ENCODE assay signal across 8 mouse cellular contexts in the genomic region with DNA sequence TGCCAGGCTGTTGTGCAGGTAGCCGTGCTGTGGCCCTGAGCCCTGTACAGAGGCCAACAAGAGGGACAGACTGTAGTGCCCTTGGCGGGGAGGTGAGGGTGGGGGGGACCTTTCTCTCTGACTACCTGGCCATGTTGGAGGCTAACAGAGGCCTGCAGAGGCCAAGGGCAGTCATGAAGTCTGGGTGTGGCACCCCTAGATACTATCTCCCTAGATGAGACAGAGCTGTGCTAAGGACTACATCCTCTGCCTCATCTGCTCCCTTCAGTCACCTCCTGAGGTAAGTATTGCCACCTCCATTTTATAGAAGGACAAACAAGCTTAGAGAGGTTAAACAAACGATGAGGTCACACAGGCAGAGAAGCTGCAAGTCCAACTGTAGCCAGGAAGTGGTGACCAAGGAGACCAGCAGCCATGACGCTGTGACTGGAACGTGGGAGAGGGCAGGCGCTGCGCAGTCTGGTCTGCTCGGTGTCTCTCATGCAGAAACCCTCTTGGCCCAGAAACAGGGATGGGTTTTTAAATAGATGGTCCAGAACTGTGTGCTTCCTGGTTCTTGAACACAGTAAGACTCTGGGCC. TPM values are rescaled to one million over a fixed set of nuclear protein-coding genes. Genes with fewer than 3 reads are reported as not detected.
DNase-seq lines count a peak whose midpoint lies in the region; ATAC-seq and TF ChIP-seq lines count a peak whose summit lies in the region.

No protein-coding gene starts in this region.

- no peak overlapping the region for H3ac ChIP-seq in myocyte (ENCODE audit: control insufficient read depth, insufficient read length)

- H3K79me2 ChIP-seq in myocyte (ENCODE audit: control insufficient read depth, insufficient read depth): no peaks in the 10 kb centered on the region

- peaks cover 21% of the 10 kb centered on the region; the same call in 1 of the 2 replicates for H3K4me1 ChIP-seq in heart, embryonic 11.5 days (ENCODE audit: control insufficient read depth, insufficient read depth, low read length)
- H3K4me1 ChIP-seq in intestine, postnatal 0 days (replicated peaks; ENCODE audit: control insufficient read depth, insufficient read depth, low read length): peaks cover 18% of the 10 kb centered on the region

- no peak overlapping the region for H3K4me3 ChIP-seq in layer of hippocampus, adult 2 months
- H3K4me3 ChIP-seq in heart, embryonic 11.5 days (ENCODE audit: low read depth, low read length): no peak overlapping the region
- H3K4me3 ChIP-seq in intestine, postnatal 0 days (ENCODE audit: low read depth, low read length): no peak overlapping the region
- H3K4me3 ChIP-seq in myocyte: no peak overlapping the region

- peaks cover 18% of the 10 kb centered on the region for H3K36me3 ChIP-seq in heart, embryonic 11.5 days (ENCODE audit: control insufficient read depth, insufficient read depth, low read length)
- H3K36me3 ChIP-seq in intestine, postnatal 0 days (ENCODE audit: control insufficient read depth, insufficient read depth): peaks cover 72% of the 10 kb centered on the region
- peaks cover 25% of the 10 kb centered on the region for H3K36me3 ChIP-seq in myocyte (ENCODE audit: control insufficient read depth, insufficient read depth)

- 71% methylated on average over 8 of the region's 8 CpGs for WGBS in heart, embryonic 11.5 days (ENCODE audit: insufficient replicate concordance)
- 47% methylated on average over 8 of the region's 8 CpGs for WGBS in intestine, postnatal 0 days

- no peak for TF ChIP-seq CTCF in layer of hippocampus, adult 2 months (conservative IDR thresholded peaks at IDR 0.05)
- TF ChIP-seq CTCF in intestine, postnatal 0 days (IDR thresholded peaks at IDR 0.05; ENCODE audit: low read depth): no peak

- peak overlapping the region; percentile 1; the same call in 1 of the 2 replicates for H3K9ac ChIP-seq in heart, embryonic 11.5 days (ENCODE audit: low read depth, low read length)
- H3K9ac ChIP-seq in intestine, postnatal 0 days (ENCODE audit: low read depth, low read length): peak overlapping the region; percentile 31; the same call in 1 of the 2 replicates

- no peak for TF ChIP-seq POLR2A in myocyte (IDR thresholded peaks at IDR 0.05; ENCODE audit: insufficient read length, low read depth)

- no peak overlapping the region for H3K4me2 ChIP-seq in heart, embryonic 11.5 days
- peak overlapping the region; percentile 44 for H3K4me2 ChIP-seq in intestine, postnatal 0 days (replicated peaks; ENCODE audit: low read depth)
- peak overlapping the region; percentile 46 for H3K4me2 ChIP-seq in myocyte (ENCODE audit: low read depth)

- H3K27me3 ChIP-seq in heart, embryonic 11.5 days (ENCODE audit: control insufficient read depth, insufficient read depth, low read length): no peaks in the 10 kb centered on the region
- no peaks in the 10 kb centered on the region for H3K27me3 ChIP-seq in intestine, postnatal 0 days (replicated peaks; ENCODE audit: control insufficient read depth, insufficient read depth, low read length)
- H3K27me3 ChIP-seq in myocyte (ENCODE audit: control insufficient read depth, insufficient read depth, insufficient read length): no peaks in the 10 kb centered on the region

- H3K27ac ChIP-seq in layer of hippocampus, adult 2 months: peak overlapping the region; percentile 77
- peak overlapping the region; percentile 64; the same call in 1 of the 2 replicates for H3K27ac ChIP-seq in heart, embryonic 11.5 days (ENCODE audit: low read depth, low read length)
- H3K27ac ChIP-seq in intestine, postnatal 0 days (ENCODE audit: low read depth, low read length): peak overlapping the region; percentile 88

- H3K9me3 ChIP-seq in heart, embryonic 11.5 days (replicated peaks; ENCODE audit: control insufficient read depth, low read length): no peaks in the 10 kb centered on the region
- H3K9me3 ChIP-seq in intestine, postnatal 0 days (ENCODE audit: control insufficient read depth): no peaks in the 10 kb centered on the region

- DNase-seq in layer of hippocampus, adult 2 months (ENCODE audit: low spot score in 2 of 2): no peak
- no peak for DNase-seq in layer of hippocampus, adult 18-20 months (ENCODE audit: low spot score in 2 of 2)
- DNase-seq in right cerebral cortex, postnatal 4 days: no peak
- DNase-seq in gastrocnemius, postnatal 25 days: no peak

- no peak for ATAC-seq in heart, embryonic 11.5 days (replicated peaks; ENCODE audit: insufficient number of reproducible peaks, low FRiP score, low TSS enrichment)
- peak; percentile 52 for ATAC-seq in intestine, postnatal 0 days
- no peak for ATAC-seq in inflammation-experienced regulatory T-cells, adult 6 months

TF ChIP-seq in myocyte, 11 proteins besides CTCF, POLR2A, EP300 and RAD21:
- TF ChIP-seq SRF (IDR thresholded peaks at IDR 0.05; ENCODE audit: control insufficient read depth, insufficient read length, low read depth) (no peak), REST (IDR thresholded peaks at IDR 0.05; ENCODE audit: insufficient read depth, insufficient read length) (no peak), CEBPB (IDR thresholded peaks at IDR 0.05; ENCODE audit: insufficient read depth, poor library complexity, severe bottlenecking) (no peak), TCF3 (IDR thresholded peaks at IDR 0.05; ENCODE audit: insufficient read length, low read depth) (no peak), TCF12 (IDR thresholded peaks at IDR 0.05; ENCODE audit: insufficient read depth, poor library complexity, severe bottlenecking) (no peak), MYOG (IDR thresholded peaks at IDR 0.05; ENCODE audit: control insufficient read depth in 1 of 3, insufficient read depth in 1 of 3, insufficient read length in 2 of 3, low read depth in 2 of 3) (no peak), USF1 (IDR thresholded peaks at IDR 0.05; ENCODE audit: low read depth) (no peak), POLR2AphosphoS2 (IDR thresholded peaks at IDR 0.05; ENCODE audit: insufficient read length, low read depth) (no peak), MYOD1 (IDR thresholded peaks at IDR 0.05; ENCODE audit: control insufficient read depth in 1 of 3, insufficient read length in 2 of 3, low read depth in 2 of 3) (no peak), E2F4 (IDR thresholded peaks at IDR 0.05; ENCODE audit: insufficient read depth) (no peak)

RNA-seq across cellular contexts. Expression of a gene that starts 22.5 kb away (rescaled TPM):
- 1 to 10 TPM in 1 of 2 experiments, under 1 TPM in 1; 0.87 to 1.8 TPM for total RNA-seq in layer of hippocampus, adult 2 months (2021)
- total RNA-seq in layer of hippocampus, adult 18-20 months (2021): 1 to 10 TPM; 2.1 TPM
- polyA plus RNA-seq in heart, embryonic 11.5 days (2014; fragmentation: Nextera tagmentation; extraction: Ambion mirVana): 3.0 and 3.3 TPM in 2 replicates
- 6.6 and 8.8 TPM in 2 replicates for polyA plus RNA-seq in intestine, postnatal 0 days (2015; fragmentation: Nextera tagmentation; extraction: Ambion mirVana)
- polyA plus RNA-seq in myocyte (2012; fragmentation: generic; extraction: Trizol): 15.6 TPM
- polyA plus RNA-seq in inflammation-experienced regulatory T-cells, adult 6 months (2017; shearing (Covaris generic)): 1 to 10 TPM in 2 of 3 experiments, under 1 TPM in 1; 0.84 to 5.5 (median 1.5) TPM
- 1 to 10 TPM; 2.7 to 3.8 TPM for total RNA-seq in gastrocnemius, postnatal 25 days (2021)

RNA-seq across cellular contexts. Expression of a gene that starts 34.4 kb away (rescaled TPM):
- total RNA-seq in layer of hippocampus, adult 2 months (2021): 10 to 100 TPM; 53.6 to 56.0 TPM
- total RNA-seq in layer of hippocampus, adult 18-20 months (2021): 10 to 100 TPM; 55.0 to 57.9 TPM
- 55.0 and 56.5 TPM in 2 replicates for polyA plus RNA-seq in heart, embryonic 11.5 days (2014; fragmentation: Nextera tagmentation; extraction: Ambion mirVana)
- 32.7 and 34.1 TPM in 2 replicates for polyA plus RNA-seq in intestine, postnatal 0 days (2015; fragmentation: Nextera tagmentation; extraction: Ambion mirVana)
- 110 TPM for polyA plus RNA-seq in myocyte (2012; fragmentation: generic; extraction: Trizol)
- polyA plus RNA-seq in inflammation-experienced regulatory T-cells, adult 6 months (2017; shearing (Covaris generic)): 10 to 100 TPM in 1 of 3 experiments, 1 to 10 TPM in 2; 8.2 to 12.8 (median 9.2) TPM
- 10 to 100 TPM; 28.4 to 30.4 TPM for total RNA-seq in gastrocnemius, postnatal 25 days (2021)

RNA-seq across cellular contexts. Expression of a gene that starts 40.8 kb away (rescaled TPM):
- total RNA-seq in layer of hippocampus, adult 2 months (2021): 10 to 100 TPM; 23.8 to 23.9 TPM
- total RNA-seq in layer of hippocampus, adult 18-20 months (2021): 10 to 100 TPM; 23.0 to 23.1 TPM
- 11.6 and 12.9 TPM in 2 replicates for polyA plus RNA-seq in heart, embryonic 11.5 days (2014; fragmentation: Nextera tagmentation; extraction: Ambion mirVana)
- polyA plus RNA-seq in intestine, postnatal 0 days (2015; fragmentation: Nextera tagmentation; extraction: Ambion mirVana): 17.4 and 22.1 TPM in 2 replicates
- polyA plus RNA-seq in myocyte (2012; fragmentation: generic; extraction: Trizol): 36.3 TPM
- polyA plus RNA-seq in inflammation-experienced regulatory T-cells, adult 6 months (2017; shearing (Covaris generic)): 10 to 100 TPM; 12.5 to 18.4 (median 15.1) TPM
- 10 to 100 TPM; 15.0 to 16.0 TPM for total RNA-seq in gastrocnemius, postnatal 25 days (2021)
